Mouse (Mus musculus) G1E (cell line): ENCODE results near the gene Mrpl34.

Experiments used
- CTCF ChIP-seq: IDR thresholded peaks from 2 replicates; pipeline ENCODE4 v1.5.1; 2012; ENCODE audit warnings: low read depth, low read length, inconsistent platforms, mixed read lengths
- GATA1 ChIP-seq: IDR thresholded peaks from 2 replicates; pipeline ENCODE4 v1.6.1; 2012; ENCODE audit warnings: borderline replicate concordance, low read length, inconsistent platforms, mixed read lengths
- GATA2 ChIP-seq: IDR thresholded peaks from 2 replicates; pipeline ENCODE4 v1.6.1; 2012; ENCODE audit warnings: low read depth, low read length, inconsistent platforms, borderline replicate concordance
- TAL1 ChIP-seq: conservative IDR thresholded peaks from 2 replicates; pipeline ENCODE4 v1.6.1; 2012; ENCODE audit warnings: low read depth, low read length, inconsistent platforms, mixed read lengths

DNA sequence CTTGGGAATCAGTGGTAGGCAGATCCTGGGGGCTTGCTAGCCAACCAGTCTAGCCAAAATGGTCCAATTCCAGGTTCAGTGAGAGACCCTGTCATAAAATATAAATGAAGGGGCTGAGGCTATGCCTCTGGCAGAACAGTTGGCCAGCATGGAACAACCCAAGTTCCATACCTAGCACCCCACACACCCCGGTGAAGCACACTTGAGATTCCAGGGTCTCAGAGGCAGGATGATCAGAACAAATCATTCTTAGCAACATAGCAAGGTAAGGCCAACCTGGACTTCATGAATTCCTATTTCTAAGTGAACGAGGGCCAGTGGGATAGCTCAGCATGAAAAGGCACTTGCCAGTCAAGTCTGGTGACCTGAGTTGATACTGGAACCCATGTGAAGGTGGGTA, 2.4 kb downstream of the Mrpl34 start:
- TF ChIP-seq CTCF (no peak), GATA1 (no peak), GATA2 (no peak), TAL1 (no peak)
